Mouse (Mus musculus) CD8-positive naive resting alpha-beta T cell, adult 2 months (primary cell): ENCODE measurements around the gene Aldoart2.
"Not testable (repeated sequence)": the region's sequence is repeated elsewhere in the genome, so short reads cannot be mapped to it uniquely, and the experiment has no call there.

Experiments used
- DNase-seq, 2 experiments: peaks; one replicate each; pipeline ENCODE4 v3.0.0; 2022; ENCODE audit warnings: low read depth in 2 of 2, low spot score in 2 of 2

Aldoart2 gene

DNA sequence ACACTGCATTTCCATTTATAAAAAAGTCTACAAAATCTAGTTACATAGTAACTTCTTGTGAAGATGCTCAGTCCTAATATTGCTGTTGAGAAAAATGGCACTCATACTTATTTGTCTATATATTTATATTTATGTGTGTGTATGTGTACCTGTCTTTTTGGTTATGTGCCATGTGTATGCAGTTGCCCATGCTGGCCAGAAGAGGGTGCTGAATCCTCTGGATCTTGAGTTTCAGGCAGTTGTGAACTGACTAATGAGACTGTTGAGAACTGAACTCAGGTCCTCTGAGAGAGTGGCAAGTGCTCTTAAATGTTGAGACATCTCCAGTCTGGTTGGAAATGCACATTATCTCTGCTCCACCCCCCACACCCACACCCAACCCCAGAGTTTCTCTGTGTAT, 8.1 kb downstream of the Aldoart2 start:
- DNase-seq = no peak

DNA sequence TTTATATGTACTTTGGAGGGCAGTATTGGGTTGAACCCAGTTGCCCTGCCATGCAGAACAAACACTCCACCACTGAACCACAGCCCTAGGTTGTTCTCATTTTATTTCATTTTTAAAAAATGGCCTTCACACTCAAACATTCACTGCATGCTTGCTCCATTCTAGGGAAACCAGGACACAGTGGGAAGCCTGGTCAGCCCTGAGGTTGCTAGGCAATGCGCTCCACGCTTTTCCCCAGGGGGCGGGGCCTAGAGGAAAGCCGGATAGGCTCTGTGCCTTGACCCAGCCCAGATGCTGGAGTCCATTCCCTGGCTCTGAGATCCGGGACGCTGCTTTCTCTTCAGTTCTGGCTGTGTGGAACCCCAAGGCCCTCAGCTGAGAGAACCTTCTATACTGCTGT, 8.8 kb downstream of the Aldoart2 start:
- no peak for DNase-seq

DNA sequence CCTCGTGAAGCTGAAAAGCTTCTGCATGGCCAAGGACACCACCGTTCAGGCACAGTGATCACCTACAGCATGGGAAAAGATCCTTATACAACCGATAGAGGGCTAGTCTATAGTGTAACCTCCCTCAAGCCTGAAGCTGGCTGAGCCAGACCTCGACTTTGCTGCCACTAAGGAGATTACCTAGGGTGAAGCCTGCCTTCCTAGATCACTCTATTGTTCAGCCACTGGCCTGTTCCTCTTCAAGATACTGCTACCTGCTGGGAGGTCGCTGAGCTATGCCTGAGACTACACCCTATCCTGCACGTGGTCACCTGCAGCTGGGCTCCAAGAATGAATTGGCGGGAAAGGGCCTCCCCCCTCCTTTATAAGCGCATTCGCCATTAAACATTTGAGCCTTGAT, 21.9 kb downstream of the Aldoart2 start:
- DNase-seq = not testable (repeated sequence)

DNA sequence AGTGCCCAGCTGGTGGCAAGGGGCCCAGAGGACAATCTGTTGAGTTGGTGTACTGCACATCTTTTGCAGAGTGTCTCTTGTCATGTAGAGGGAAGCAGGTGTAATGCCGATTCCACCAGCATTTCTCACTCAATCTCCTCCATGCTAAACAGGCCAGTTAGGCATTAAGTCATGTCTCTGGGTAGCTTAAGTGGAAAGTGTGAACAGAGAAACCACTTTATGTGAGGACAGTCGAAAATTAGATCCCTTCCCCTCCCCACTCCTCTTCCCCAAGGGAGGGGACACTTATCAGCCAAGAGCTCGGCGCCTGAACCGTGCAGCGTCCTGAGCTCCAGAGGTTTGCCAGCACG, 33.5 kb downstream of the Aldoart2 start:
- DNase-seq = no peak

DNA sequence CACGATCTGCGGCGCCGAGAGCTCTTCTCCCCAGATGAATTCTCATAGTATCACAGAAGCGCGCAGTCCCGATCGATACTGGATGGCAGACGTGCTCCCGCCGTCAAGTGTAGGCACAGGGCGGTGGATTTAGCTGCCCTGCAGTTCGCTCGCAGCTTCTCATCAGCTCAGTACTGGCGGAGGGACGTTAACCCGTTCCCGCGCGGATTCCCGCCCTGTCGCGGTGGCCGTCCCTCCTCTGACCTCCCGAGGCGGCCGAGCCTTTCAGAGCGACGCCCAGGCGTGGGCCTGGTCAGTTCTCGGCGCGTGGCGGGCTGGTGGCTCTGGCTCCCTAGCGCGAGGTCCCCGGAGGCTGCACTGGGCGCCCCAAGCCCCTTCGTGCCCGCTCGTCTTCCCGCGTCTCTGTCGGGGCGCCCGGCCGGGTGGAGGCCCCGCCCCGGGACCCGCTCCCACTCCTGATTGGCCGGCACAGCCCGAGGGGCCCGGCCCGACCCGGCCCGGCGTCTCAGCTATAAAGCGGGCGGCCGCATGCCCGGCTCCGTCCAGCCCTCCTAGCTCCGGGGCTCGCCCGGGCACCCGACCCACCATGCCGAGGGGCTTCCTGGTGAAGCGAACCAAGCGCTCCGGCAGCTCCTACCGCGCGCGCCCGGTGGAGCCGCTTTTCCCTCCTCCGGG, 34.0 kb downstream of the Aldoart2 start, which contains the start of gene Insm2:
Gene Insm2, plus strand, starts transcription at position 541 of the 675 bp plus-strand sequence.
- no peak for DNase-seq

DNA sequence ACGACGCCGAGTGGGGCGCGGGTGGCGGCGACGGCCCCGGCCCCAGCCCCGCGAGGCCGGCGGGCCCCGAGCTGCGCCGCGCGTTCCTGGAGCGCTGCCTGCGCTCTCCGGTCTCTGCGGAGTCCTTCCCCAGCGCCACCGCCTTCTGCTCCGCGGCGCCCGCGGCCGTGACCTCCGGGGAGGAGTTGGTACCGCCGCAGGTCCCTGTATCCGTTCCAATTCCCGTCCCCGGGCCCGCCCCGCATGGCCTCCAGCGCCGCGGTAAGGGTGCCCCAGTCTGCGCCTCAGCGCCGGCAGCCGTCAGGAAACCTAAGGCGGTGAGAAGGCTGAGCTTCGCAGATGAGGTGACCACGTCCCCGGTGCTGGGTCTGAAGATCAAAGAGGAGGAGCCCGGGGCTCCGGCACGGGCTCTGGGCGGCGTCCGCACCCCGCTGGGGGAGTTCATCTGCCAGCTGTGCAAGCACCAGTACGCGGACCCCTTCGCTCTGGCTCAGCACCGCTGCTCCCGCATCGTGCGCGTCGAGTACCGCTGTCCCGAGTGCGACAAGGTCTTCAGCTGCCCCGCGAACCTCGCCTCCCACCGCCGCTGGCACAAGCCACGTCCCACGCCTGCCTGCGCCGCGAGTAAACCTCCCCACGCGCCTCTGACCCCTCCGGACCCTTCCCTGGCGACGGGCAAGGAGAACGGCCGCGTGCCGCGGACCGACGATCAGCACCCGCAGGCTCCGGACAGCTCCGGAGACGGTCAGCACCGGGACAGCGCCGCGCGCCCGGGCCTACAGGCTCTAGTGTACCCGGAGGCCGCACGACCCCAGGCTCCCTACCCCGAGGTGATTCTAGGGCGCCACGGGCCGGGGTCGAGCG, 34.8 kb downstream of the Aldoart2 start:
- DNase-seq = no peak

DNA sequence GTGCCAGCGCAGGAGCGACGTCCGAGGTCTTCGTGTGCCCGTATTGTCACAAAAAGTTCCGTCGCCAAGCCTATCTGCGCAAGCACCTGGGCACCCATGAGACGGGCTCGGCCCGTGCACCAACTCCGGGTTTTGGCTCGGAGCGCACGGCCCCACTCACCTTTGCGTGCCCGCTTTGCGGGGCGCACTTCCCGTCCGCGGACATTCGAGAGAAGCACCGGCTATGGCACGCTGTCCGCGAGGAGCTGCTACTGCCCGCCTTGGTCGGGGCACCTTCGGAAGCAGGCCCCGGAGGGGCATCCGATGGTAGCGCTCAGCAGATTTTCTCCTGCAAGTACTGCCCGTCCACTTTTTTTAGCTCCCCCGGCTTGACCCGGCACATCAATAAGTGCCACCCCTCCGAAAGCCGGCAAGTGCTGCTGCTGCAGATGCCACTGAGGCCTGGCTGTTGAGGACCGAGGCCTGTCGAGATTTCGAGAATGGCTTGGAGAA, 35.5 kb downstream of the Aldoart2 start:
- no peak for DNase-seq

DNA sequence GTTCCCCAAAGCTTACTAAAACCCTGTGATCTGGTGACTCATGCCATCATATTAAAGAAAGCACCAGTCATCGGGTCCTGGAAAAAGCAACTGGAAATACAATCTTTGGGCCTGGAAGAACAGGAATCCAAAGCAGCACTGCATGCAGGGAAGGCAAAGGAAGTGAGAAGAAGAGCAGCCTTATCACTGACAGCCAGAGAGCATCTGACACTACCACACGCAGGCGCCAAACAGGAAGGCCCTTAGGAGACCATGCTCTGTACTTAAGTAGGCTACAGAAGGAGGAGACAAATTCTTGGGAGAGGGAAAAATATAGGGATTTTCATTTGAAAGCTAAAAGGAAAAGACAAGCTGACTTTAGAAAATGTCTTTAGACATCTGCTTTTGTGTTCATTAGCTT, 39.4 kb downstream of the Aldoart2 start:
- no peak for DNase-seq

DNA sequence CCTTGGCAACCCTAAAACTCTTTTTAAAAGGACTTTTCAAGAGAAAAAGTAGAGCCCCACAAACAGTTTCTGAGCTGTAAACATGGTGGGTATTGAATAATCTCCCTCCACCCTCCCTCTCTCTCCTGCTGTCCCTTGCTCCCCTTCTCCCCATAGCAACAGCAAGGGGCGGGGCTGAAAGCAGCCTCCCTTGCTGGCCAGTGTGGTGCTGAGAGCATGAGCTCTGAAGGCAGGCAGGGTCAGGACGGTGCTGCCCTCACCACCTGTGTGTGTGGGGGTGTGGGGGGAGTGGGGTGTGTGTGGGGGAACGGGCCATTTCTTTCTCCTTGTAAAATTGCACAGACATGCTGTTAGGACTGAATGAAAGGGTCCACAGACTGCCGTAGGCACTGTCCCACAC, 42.9 kb downstream of the Aldoart2 start:
- DNase-seq = no peak

DNA sequence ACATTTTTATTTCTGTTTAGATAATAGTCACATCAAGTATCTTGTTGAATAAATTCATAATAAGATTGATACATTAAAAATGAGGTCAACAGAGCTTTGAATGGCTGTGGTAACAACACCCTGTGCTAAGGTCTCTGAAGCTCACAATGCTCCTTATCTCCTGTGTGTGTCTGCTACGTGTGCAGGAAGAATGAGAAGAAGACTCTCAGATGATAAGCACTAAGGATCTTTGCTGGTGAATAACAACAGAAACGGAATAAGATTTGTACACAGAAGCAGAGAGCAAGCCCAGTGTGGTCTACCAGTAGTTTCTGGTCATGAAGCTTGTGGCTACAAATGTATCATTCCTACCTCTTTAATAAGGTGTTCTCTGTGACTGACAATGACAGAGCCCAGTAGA, 45.8 kb downstream of the Aldoart2 start:
- no peak for DNase-seq
